Mouse (Mus musculus): ENCODE data around the gene Ldlrad3.

The Ldlrad3 gene

GRCm38 (mm10) chr2:101905534-101906378 is 280.4 kb downstream of the Ldlrad3 start:
- peak; percentile 88 to 90 for DNase-seq (ENCODE audit: low spot score in 2 of 2)

GRCm38 (mm10) chr2:101902196-101902595 is 284.0 kb downstream of the Ldlrad3 start:
- no peak for DNase-seq (ENCODE audit: low spot score in 2 of 2)

Measured in right cerebral cortex, postnatal 10 days (tissue).